Mouse (Mus musculus) hindlimb bud, embryonic 11.5 days (tissue): Measurements from ENCODE around the gene Pygo2.

Experiments
- DNase-seq: peaks from one replicate; pipeline ENCODE4 v3.0.0-alpha.2; 2012; ENCODE audit warnings: low read depth, low spot score; ENCODE audit errors: extremely low spot score

The Pygo2 gene

GRCm38 (mm10) chr3:89430171-89431159, at the start of gene Pygo2:
Gene Pygo2 (plus strand): TSS chr3:89430214.
- no peak for DNase-seq

- no peak for DNase-seq
Observed at GRCm38 (mm10) chr3:89380291-89380690, 49.7 kb upstream of the Pygo2 start.

GRCm38 (mm10) chr3:89380711-89381110, 49.3 kb upstream of the Pygo2 start:
- DNase-seq = no peak

GRCm38 (mm10) chr3:89381233-89381632, 48.8 kb upstream of the Pygo2 start:
- no peak for DNase-seq

GRCm38 (mm10) chr3:89382033-89382882, 47.8 kb upstream of the Pygo2 start:
- no peak for DNase-seq

GRCm38 (mm10) chr3:89382950-89383349, 47.1 kb upstream of the Pygo2 start:
- DNase-seq = no peak

GRCm38 (mm10) chr3:89383651-89384255, 46.3 kb upstream of the Pygo2 start:
- no peak for DNase-seq

- no peak for DNase-seq
Observed at GRCm38 (mm10) chr3:89384331-89385076, 45.5 kb upstream of the Pygo2 start.

GRCm38 (mm10) chr3:89385451-89385850, 44.6 kb upstream of the Pygo2 start:
- no peak for DNase-seq

- DNase-seq = no peak
Observed at GRCm38 (mm10) chr3:89386438-89387420, 43.3 kb upstream of the Pygo2 start.

- no peak for DNase-seq
Observed at GRCm38 (mm10) chr3:89387632-89388031, 42.4 kb upstream of the Pygo2 start.

- no peak for DNase-seq
Observed at GRCm38 (mm10) chr3:89388134-89388881, 41.7 kb upstream of the Pygo2 start.

GRCm38 (mm10) chr3:89388901-89389740, 40.9 kb upstream of the Pygo2 start:
- no peak for DNase-seq

GRCm38 (mm10) chr3:89390111-89390515, 39.9 kb upstream of the Pygo2 start:
- no peak for DNase-seq

GRCm38 (mm10) chr3:89390699-89391662, 39.0 kb upstream of the Pygo2 start:
- DNase-seq = no peak

GRCm38 (mm10) chr3:89391663-89392511, 38.1 kb upstream of the Pygo2 start:
- no peak for DNase-seq
